Mouse (Mus musculus) gonadal fat pad, adult 2 months (tissue): ENCODE data around the gene Meltf. TPM values are rescaled to one million over a fixed set of nuclear protein-coding genes. Genes with fewer than 3 reads are reported as not detected.

Source experiments
- DNase-seq: peaks from one replicate; pipeline ENCODE4 v3.0.0-alpha.2; 2012; ENCODE audit warnings: low read depth
- polyA plus RNA-seq: library from polyadenylated mRNA; depleted of rRNA; stranded (reverse); fragments of >200 nt; gene quantifications from 2 replicates; pipeline ENCODE4 v1.2.3, GENCODE M21; 2012; rRNA removed

Meltf gene
- 0.20 and 0.56 TPM in 2 replicates for polyA plus RNA-seq

DNA sequence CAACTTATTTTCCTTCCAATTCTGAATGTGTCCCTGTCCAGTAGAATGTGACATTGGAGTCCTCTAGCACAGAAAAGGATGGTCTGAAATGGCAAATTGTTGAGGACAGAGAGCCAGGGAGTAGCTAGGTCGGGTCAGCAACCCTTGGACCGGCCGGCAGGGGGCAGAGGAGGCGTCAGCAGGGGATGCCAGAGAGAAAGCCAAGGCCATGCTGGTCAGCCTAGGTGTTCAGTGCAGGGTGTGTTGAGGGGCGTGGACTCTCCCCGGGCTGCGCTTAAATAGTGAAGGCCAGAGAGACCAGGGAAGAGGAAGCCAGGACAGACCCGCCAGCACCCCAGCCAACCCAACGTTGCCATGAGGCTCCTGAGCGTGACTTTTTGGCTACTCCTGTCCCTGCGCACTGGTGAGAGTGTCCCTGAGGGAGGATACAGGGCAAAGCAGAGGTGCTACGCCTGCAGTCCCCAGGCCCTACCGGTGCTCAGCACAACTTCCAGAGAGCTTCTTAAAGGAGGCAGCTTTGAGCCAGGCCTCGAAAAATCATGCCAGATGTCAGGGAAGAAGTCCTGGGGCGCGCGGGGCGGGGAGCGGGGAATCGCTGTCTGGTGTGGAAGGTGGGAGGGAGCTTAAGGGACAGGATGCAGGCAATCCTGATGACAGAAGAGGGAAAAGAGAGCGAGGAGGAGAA lies at the start of gene Meltf:
Gene Meltf (plus strand): TSS at position 238 of the 685 bp plus-strand sequence.
- no peak for DNase-seq

- DNase-seq = no peak
These were observed 47.9 kb upstream of the Meltf start for GRCm38 (mm10) chr16:31830726-31831125.

DNA sequence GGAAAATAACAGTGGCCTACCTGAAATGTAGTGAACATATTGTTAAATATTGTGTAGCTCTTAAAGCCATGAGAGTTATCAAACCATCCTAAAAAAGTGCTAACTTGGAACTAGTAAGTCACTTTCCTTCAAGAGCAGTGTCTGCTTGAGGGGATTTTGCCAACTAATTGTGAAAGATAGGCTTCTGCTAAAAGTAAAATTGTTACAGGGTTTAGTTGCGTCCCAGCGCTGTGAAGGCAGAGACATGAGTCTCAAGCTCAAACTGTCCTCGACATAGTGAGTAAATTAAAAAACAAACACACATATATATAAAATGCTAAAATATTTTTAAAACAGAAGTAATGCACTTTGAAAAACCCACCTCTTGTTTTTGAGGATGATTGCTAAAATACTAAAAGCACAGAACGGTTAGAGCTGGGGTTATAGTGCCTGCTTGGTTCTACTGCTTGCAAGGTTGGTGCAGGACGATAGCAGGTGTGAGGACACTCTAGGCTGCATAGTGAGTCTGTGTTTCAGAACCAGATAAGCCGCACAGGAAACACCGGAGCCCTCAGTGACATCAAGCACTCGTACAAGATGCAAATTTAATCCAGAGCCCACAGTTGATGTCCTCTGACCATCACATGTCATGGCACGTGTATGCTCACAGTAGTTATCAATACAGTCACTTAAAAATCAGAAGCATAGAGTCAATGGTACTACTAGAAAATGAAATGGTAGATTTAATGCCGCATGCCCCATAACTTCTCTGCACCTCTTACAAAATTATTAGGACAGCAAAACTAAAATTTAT lies 45.8 kb upstream of the Meltf start:
- no peak for DNase-seq

DNA sequence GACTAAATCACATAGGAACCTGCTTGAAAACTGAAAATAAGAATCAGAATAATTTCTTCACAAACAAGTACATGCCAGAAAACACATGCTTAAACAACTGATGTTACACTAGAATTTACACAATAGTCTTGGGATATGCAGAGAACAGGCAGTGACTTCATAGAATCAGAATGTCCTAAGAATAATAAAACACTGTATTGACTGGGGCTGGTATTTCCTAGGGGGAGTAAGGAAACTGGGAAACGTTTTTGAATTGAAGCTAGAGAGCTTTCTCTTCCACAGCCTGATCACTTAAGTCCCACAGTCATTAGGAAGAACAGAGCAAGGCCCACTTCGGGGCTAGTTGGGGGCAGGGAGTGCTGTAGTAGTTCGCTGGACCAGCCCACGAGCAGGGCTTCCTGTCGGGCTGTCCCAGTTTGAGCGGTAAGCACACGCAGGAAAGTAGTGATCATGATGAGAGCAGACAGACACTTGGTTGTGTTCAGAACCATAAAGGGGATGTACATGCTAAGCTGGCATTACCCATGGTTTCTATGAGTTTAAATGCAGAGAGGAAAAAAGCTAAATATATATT lies 44.5 kb upstream of the Meltf start:
- DNase-seq = no peak

DNA sequence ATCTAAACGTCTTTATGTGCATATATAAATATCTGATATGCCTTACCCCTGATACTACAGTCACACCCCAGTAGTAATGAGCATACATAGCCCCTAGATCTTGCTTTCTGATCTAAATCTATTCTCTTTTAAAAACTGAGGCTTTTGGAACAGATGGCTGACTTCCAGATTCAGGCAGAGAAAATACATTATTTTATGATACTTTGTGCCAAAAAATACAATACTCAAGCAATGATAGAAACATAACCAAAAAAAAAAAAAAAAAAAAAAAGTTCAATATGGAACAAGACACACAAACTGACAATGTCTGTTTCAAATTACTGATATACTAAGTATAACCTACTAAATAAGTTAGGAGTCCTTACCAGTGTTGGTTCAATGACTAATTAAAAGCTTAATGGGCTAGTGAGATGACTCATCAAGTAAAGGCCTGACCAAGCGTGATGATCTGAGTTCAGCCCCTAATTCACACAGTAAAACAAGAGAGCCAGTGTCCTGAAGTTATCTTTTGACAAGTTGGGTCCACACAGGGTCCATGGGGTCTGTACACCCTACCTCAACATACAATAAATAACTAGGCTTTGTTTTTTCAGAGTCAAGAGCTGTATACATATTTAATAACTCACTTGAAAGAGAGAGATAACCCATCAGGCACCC lies 43.8 kb upstream of the Meltf start:
- DNase-seq = no peak

DNA sequence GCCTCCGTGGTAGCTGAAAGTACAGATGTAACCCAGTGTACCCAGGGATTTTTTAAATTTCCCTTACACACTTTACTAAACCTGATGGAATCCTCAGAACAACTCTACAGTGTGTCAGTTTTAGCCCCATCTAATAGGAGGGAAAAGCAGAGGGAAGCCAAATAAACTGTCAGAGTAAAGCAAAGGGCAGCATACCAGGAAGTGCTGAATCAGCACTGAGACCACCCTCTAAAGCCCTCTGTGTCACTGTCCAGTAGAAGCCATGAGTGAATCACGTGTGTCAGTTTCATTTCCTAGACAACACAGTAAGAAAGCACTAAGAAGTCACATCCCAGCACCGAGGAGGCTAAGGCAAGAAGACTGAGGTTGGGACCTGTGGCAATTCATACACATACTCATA lies 41.2 kb upstream of the Meltf start:
- DNase-seq = no peak

DNA sequence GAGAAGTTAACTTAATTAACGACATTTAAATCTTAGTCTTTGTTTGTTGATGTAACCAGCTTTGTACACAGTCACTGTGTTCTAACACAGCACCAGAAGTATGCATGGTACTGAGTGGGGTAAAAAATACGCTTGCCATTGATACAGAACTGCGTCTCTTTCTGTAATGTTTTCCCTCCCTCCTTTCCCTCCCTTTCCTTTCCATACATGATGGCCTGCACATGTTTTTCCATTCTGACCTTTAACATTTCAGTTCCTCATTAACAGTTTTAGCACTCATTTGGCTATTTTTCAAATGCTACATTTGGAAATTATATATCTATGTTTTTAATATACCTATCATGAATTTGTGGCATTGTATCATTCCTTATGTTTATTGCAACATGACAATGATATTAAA lies 34.4 kb upstream of the Meltf start:
- no peak for DNase-seq

GRCm38 (mm10) chr16:31846763-31847162 lies 31.8 kb upstream of the Meltf start:
- no peak for DNase-seq

- DNase-seq = no peak
These were observed 14.7 kb upstream of the Meltf start for GRCm38 (mm10) chr16:31863920-31864319.

DNA sequence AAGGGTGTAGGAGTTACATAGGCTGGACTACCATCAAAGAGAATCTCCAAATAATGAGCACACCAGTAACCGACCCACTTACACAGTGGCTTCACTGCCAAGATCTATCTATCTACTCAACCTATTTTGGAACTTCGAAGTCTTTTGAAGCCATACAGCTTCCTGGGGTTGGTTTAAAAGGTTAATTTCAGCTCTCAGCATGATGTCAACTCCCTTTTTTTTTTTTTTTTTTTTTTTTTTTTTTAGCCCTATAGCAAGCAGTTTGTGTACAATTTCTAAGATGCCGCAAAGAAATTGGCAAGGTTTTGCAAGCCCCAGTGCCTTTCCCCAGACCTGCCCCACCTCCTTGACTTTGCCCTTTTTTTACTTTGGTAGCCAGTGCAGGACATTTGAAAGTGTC lies 13.4 kb upstream of the Meltf start:
- DNase-seq = no peak

GRCm38 (mm10) chr16:31866911-31867310 lies 11.7 kb upstream of the Meltf start:
- DNase-seq = no peak

DNA sequence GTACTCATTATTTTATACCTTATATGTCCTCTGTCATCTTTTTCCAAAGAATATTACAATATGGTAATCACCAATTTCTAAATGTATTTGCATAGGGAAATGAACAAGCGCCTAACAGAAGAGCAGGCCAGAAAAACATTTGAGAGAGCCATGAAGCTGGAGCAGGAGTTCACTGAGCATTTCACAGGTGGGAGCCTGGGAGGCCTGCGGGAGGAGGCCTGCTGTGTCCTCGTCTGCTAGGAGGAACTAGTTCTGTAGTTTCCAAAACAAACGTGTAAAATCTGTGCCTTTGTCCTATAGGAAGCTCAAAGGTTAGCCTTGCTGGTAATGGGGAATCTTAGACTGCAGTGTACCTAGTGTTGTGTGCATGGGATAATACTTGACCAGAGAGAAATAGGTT lies 10.9 kb upstream of the Meltf start:
- DNase-seq = no peak

- no peak for DNase-seq
These were observed 4.9 kb upstream of the Meltf start for GRCm38 (mm10) chr16:31873721-31874120.

- no peak for DNase-seq
These were observed 3.2 kb upstream of the Meltf start for GRCm38 (mm10) chr16:31875391-31875790.

GRCm38 (mm10) chr16:31876386-31876785 lies 2.2 kb upstream of the Meltf start:
- no peak for DNase-seq

GRCm38 (mm10) chr16:31878052-31878451 lies 558 bp upstream of the Meltf start:
- DNase-seq = no peak

- no peak for DNase-seq
These were observed 1.7 kb downstream of the Meltf start for GRCm38 (mm10) chr16:31880146-31880840.

- DNase-seq = no peak
These were observed 3.8 kb downstream of the Meltf start for GRCm38 (mm10) chr16:31882381-31882908.

DNA sequence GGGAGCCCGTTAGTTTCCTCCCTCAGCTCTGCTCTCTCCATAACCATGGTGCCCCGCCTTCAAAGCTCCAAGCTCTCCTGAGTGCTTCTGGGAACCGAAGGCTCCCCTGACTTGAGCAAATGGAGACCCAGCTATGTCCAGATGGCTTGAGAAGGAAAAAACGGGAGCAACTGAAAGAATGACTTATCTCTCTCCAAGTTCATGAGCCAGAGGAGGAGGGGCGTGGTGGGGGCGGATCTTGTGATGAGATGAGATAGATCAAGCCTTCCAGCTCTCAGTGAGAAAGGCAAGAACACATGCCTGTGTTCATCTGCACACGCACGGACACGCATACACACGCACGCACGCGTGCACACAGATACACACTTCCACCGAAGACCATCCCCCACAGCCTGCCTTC lies 4.7 kb downstream of the Meltf start:
- DNase-seq = no peak

GRCm38 (mm10) chr16:31883902-31884301 lies 5.3 kb downstream of the Meltf start:
- DNase-seq = no peak

DNA sequence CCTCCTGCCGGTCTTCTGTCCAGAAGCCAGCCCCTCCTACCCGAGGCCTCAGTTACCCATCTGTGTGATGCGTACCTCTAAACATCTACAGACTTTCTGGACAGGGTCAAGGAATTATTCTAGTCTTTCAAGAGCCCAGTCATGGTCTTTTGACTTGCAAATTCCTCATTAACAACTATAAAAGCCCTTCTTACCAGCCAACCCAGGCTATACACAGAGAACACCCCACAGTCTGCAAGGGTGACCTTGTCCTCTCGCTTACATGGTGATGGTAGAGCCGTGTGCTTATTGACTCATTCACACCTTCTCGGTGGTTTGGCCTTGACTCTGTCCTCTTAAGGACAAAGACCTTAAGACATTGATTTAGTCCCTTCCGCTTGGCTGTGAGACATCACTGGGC lies 12.3 kb downstream of the Meltf start:
- DNase-seq = no peak
